Mouse (Mus musculus) intestine, embryonic 16.5 days (tissue): ENCODE results near the gene Ldlrad1. TPM values are rescaled to one million over a fixed set of nuclear protein-coding genes. Genes with fewer than 3 reads are reported as not detected.

Source experiments
- ATAC-seq: fragments of 200-750 bp; cut with Nextera tagmentation; 2 replicates; pipeline ENCODE4 v1.8.0; 2017; ENCODE audit warnings: moderate TSS enrichment, moderate library complexity
- H3K27ac ChIP-seq: fragments of 300-500 bp; sonication (generic); 2 replicates; pipeline ENCODE4 v1.5.1; 2014; ENCODE audit warnings: mild to moderate bottlenecking, low read length
- H3K27me3 ChIP-seq: fragments of 300-500 bp; sonication (generic); replicated peaks from 2 replicates; pipeline ENCODE4 v1.6.1; 2014; ENCODE audit warnings: low read length, control low read depth, mixed read lengths; ENCODE audit not compliant: control insufficient read depth, insufficient read depth
- H3K36me3 ChIP-seq: fragments of 300-500 bp; sonication (generic); 2 replicates; pipeline ENCODE4 v1.6.1; 2014; ENCODE audit warnings: low read length, control low read depth; ENCODE audit not compliant: control insufficient read depth, insufficient read depth
- H3K4me1 ChIP-seq: fragments of 300-500 bp; sonication (generic); 2 replicates; pipeline ENCODE4 v1.6.1; 2014; ENCODE audit warnings: low read length, control low read depth, mixed read lengths; ENCODE audit not compliant: control insufficient read depth, insufficient read depth
- H3K4me2 ChIP-seq: fragments of 300-500 bp; sonication (generic); 2 replicates; pipeline ENCODE4 v1.6.1; 2014; ENCODE audit warnings: low read depth, low read length, control low read depth
- H3K4me3 ChIP-seq: fragments of 300-500 bp; sonication (generic); 2 replicates; pipeline ENCODE4 v1.5.1; 2014; ENCODE audit warnings: mild to moderate bottlenecking, low read length
- H3K9ac ChIP-seq: fragments of 300-500 bp; sonication (generic); 2 replicates; pipeline ENCODE4 v1.6.1; 2014; ENCODE audit warnings: low read depth, low read length
- H3K9me3 ChIP-seq: fragments of 300-500 bp; sonication (generic); 2 replicates; pipeline ENCODE4 v1.6.1; 2016; ENCODE audit warnings: low read length, control low read depth; ENCODE audit not compliant: control insufficient read depth
- WGBS: fragments of 180-500 bp; shearing (Covaris S2); extraction: QIAGEN DNeasy Blood & Tissue Kit; methylation state at CpG from one replicate; pipeline ENCODE4 v1.1.7; 2014; 5-methylcytosine and 5-hydroxymethylcytosine counted together
- polyA plus RNA-seq: library from polyadenylated mRNA; unstranded; fragments of >200 nt; fragmentation: Nextera tagmentation; extraction: Ambion mirVana; gene quantifications from 2 replicates; pipeline ENCODE4 v1.2.1, GENCODE M21; 2015

Ldlrad1 gene
- polyA plus RNA-seq, 1 experiment from 2014 or later: not detected

DNA sequence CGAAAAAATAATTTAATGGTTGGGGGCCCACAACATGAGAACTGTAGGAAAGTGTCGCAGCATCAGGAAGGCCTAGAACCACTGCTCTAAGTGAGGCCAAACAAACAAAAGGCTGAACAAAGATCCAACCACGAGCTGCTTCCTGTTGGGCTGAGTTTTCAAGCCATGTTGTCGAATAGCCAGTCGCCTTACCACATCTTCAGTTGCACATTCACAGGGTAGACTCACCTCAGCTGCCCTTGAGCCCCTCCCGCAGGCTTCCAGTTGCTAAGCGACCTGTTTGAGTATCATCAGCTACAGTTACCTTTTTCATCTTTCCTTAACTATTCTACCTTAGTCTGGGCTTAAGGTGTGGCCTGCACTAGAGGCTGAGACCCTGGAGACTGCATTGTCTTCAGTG lies 6.0 kb upstream of the Ldlrad1 start:
- Histone ChIP-seq H3K36me3 (peaks cover 6% of the 10 kb centered on the region; the same call in 1 of the 2 replicates), H3K4me1 (no peaks in the 10 kb centered on the region), H3K9ac (no peak overlapping the region), H3K27me3 (no peaks in the 10 kb centered on the region), H3K4me3 (no peak overlapping the region), H3K27ac (no peak overlapping the region), H3K4me2 (no peak overlapping the region), H3K9me3 (no peaks in the 10 kb centered on the region)
- ATAC-seq: no peak
- WGBS: 85% methylated on average over 7 of the region's 7 CpGs

DNA sequence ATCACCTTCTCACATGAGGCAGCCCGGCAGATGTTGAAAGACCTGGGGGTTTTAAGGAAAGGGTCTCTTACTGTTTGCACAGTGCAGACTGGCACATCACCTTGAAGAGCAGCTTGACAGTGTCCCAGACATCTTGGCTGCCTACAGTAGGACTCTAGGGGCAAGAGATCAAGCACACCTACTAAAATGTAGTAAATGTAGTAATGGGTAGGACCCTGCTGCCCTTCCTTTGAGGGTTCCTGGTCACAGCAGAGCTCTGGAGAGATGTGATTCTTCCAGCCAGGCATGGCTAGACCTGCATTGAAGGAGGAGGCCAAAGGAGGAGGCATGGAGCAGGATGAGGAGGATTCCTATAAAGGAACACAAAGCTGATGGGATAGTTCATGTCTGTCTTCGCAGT lies 2.0 kb upstream of the Ldlrad1 start:
- peaks cover 6% of the 10 kb centered on the region; the same call in 1 of the 2 replicates for H3K4me1 ChIP-seq
- H3K4me2 ChIP-seq: no peak overlapping the region
- H3K27ac ChIP-seq: no peak overlapping the region
- no peaks in the 10 kb centered on the region for H3K27me3 ChIP-seq
- no peaks in the 10 kb centered on the region for H3K9me3 ChIP-seq
- H3K9ac ChIP-seq: no peak overlapping the region
- peaks cover 5% of the 10 kb centered on the region; the same call in 1 of the 2 replicates for H3K36me3 ChIP-seq
- ATAC-seq: no peak
- no peak overlapping the region for H3K4me3 ChIP-seq
- WGBS: 97% methylated on average over 2 of the region's 2 CpGs

DNA sequence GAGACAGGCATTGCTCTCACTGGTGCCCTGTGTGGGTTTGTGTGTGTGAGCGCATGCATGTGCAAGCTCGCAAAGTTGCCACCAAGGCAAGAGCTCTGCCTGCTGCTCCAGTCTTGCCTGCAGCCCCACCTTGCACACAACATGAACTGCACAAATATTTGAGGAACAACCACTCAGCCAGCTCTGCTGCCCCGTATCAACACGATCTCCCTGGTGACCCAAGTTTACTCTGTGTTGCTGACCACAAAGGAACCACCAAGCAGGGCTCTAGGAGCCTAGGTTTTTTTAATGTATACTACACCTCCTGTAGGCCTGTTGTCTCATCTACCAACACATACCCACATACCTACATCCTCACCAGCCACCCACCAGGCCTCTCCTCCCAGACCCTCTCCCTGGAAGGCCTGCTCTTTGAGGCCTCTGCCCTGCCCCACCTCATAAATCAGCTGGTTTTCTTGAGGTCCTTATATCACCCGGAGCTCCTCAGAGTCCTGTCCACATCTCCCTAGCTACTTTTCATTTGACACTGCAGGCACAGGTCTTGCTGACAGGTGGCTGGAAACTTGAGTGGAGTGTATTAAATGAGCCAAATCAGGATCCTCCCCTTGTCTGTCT lies 1.6 kb downstream of the Ldlrad1 start:
- Histone ChIP-seq H3K27ac (no peak overlapping the region), H3K9ac (no peak overlapping the region), H3K27me3 (no peaks in the 10 kb centered on the region), H3K4me3 (no peak overlapping the region), H3K36me3 (no peaks in the 10 kb centered on the region), H3K4me1 (peaks cover 9% of the 10 kb centered on the region; the same call in 1 of the 2 replicates), H3K9me3 (no peaks in the 10 kb centered on the region), H3K4me2 (no peak overlapping the region)
- 42% methylated on average over 5 of the region's 5 CpGs for WGBS
- no peak for ATAC-seq

DNA sequence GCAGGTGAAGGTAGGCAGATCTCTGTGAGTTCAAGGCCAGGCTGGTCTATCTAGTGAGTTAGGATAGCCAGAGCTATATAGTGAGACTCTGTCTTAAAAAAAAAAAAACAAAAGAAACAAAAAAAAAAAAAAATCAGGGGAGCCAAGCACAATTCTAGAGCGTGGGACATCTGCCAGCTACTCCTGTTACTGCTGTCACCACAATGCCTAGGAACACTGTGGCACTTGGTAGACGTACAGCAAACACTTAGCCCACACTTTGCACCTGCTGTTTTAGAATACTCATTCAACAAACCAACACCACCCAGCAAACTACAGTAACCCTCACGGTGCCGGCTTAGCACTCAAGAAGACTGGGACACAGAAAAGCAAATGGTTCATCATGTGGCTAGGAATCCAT lies 2.5 kb downstream of the Ldlrad1 start:
- ATAC-seq: no peak
- Histone ChIP-seq H3K9ac (no peak overlapping the region), H3K4me3 (no peak overlapping the region), H3K4me1 (peaks cover 9% of the 10 kb centered on the region; the same call in 1 of the 2 replicates), H3K27me3 (no peaks in the 10 kb centered on the region), H3K9me3 (no peaks in the 10 kb centered on the region), H3K27ac (no peak overlapping the region), H3K4me2 (no peak overlapping the region), H3K36me3 (no peaks in the 10 kb centered on the region)
- WGBS: 80% methylated on average over 4 of the region's 4 CpGs

DNA sequence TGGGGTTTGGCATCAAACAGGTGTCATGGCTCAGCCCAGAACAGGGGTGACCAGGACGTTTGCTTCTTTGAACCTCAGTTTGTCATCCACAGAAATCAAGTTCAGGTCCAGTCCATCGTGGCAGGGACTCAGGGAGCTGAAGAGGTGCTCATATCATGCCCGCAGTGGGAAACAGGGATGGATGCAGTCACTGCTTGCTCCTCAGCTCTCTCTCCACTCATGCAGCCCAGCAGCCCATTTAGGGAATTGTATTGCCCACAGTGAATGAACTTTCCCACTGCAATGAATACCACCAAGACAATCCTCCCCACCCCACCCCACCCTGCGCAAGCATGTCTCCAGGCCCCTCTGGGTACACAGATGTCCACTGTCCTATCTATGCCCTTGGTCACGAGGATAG lies 3.0 kb downstream of the Ldlrad1 start:
- 84% methylated on average over 5 of the region's 5 CpGs for WGBS
- no peak for ATAC-seq
- Histone ChIP-seq H3K27me3 (no peaks in the 10 kb centered on the region), H3K9ac (no peak overlapping the region), H3K36me3 (no peaks in the 10 kb centered on the region), H3K27ac (no peak overlapping the region), H3K4me1 (peaks cover 9% of the 10 kb centered on the region; the same call in 1 of the 2 replicates), H3K9me3 (no peaks in the 10 kb centered on the region), H3K4me3 (no peak overlapping the region), H3K4me2 (no peak overlapping the region)

DNA sequence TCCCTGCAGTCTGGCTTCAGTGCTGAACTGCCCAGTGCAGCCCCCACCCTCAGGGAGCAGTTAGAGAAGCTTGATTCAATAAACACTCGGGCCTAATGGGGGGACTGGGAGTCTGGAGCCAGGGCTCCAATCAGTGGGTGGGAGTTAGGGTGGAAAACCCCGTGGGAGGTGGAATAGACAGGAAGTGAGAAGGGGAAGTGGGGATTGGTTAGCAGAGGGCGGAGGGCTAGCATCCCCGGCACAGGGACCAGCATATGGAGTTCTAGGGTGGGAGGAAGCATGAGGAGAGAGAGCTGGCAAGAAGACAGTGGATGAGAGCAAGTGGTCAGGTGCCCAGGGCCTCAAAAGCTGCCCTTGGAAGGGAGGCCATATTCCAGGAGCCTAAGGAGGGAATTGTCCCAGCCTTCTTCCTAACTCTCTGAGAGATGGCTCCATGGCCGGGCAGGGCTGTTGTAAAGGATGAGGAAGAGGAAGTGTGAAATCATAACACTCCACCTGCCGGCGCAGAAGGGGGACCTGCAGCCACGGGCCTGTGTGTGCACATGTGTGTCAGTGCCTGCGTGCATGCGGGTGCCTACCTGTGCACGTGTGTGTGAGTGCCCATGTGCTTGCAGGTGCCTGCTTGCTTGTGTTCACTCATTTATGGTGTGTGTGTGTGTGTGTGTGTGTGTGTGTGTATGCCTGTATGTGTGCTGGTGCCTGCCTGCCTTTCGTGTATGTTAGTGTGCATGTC lies 4.5 kb downstream of the Ldlrad1 start:
- Histone ChIP-seq H3K4me1 (peaks cover 9% of the 10 kb centered on the region; the same call in 1 of the 2 replicates), H3K27me3 (no peaks in the 10 kb centered on the region), H3K9ac (no peak overlapping the region), H3K9me3 (no peaks in the 10 kb centered on the region), H3K27ac (no peak overlapping the region), H3K4me3 (no peak overlapping the region), H3K4me2 (no peak overlapping the region), H3K36me3 (no peaks in the 10 kb centered on the region)
- no peak for ATAC-seq
- WGBS: 62% methylated on average over 12 of the region's 12 CpGs

DNA sequence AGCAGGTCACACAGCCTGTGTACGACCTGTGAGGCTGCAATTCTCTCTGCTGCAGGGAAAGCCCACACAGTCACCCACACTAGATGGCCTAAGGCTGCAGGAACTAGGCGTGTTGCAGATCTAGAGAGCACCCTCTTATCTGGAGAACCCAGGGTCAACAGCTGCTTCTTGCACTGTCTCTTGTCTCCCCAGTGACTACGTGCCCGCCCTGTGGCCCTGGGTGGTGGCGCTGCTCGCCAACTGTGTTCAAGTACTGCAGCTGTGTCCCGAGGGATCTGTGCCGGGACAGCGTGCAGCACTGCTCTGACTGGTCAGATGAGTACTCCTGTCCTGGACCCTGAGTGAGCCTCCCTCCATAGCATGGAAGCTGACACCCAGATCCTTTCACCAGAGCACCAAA lies 8.6 kb downstream of the Ldlrad1 start:
- Histone ChIP-seq H3K4me3 (no peak overlapping the region), H3K27me3 (no peaks in the 10 kb centered on the region), H3K4me2 (no peak overlapping the region), H3K36me3 (no peaks in the 10 kb centered on the region), H3K9ac (no peak overlapping the region), H3K4me1 (peaks cover 2% of the 10 kb centered on the region; the same call in 1 of the 2 replicates), H3K9me3 (no peaks in the 10 kb centered on the region), H3K27ac (no peak overlapping the region)
- 69% methylated on average over 9 of the region's 9 CpGs for WGBS
- peak; percentile 73 for ATAC-seq

DNA sequence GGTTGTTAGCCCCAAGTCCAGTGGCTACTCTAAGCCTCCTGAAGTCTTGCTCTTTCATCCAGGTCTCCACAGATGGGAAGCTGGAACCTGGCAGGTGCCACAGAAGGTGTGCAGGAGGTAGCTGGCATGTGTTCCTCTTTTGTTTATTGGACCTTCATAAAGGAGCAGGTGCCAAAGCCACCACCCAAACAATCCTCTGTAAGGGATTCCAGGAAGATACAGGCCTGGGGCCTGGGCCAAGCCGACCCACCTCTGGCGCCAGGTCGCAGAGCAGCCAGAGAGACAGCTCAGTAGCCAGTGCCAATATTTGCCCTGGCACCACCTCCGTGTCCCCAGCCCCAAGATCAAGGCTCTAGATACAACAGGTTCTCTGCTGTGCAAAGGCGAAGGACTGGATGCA lies 12.5 kb downstream of the Ldlrad1 start:
- H3K9me3 ChIP-seq: no peaks in the 10 kb centered on the region
- 82% methylated on average over 5 of the region's 5 CpGs for WGBS
- ATAC-seq: no peak

DNA sequence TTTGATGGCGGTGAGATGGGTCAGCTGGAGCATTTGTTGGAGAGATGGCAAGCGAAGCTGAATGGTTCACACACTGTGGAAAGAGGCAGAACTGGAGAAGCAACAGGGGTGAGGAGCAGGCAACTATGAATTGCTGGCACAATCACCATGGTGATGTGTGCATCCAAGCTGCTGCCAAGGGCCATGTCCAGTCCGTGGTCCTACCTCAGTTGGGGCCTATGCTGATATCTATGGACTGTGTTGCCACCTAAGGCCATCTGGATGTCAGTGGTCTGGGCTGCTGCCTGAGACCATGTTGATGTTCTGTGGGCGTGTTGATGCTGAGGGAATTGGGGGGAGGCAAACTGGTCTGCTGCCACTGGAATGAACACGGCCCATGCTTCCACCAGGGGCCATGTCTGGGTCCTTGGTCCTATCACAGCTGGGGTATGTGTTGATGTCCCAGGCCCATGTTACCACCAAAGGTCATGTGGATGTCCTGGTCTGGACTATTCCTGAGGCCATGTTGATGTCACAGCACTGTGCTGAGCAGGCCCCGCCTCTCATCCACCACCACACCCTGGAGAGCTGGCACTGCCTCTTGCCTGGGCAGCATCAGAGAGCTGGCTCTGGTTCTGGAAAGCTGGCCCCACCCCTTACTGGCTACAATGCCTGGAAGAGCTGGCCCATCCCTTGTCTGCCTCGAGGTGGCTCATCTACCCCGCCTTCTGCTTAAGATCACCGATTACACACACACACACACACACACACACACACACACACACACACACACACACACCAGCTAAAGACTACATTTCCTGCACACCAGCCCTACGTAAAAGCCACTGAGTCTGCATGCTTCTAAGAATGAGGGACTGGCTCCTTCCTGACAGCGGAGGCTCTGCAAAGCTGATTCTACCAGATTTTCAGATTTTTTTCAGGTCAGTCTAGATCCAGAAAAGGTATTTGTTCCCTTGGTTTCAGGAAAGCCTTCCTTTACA lies 14.5 kb downstream of the Ldlrad1 start:
- ATAC-seq: peak; percentile 38

More for the DNA sequence above, 12.5 kb downstream of the Ldlrad1 start:
- Histone ChIP-seq H3K9ac (no peak overlapping the region), H3K27ac (no peak overlapping the region), H3K4me3 (no peak overlapping the region), H3K4me1 (no peaks in the 10 kb centered on the region), H3K36me3 (no peaks in the 10 kb centered on the region), H3K4me2 (no peak overlapping the region), H3K27me3 (no peaks in the 10 kb centered on the region)

More for the DNA sequence above, 14.5 kb downstream of the Ldlrad1 start:
- H3K9ac ChIP-seq: no peak overlapping the region
- no peak overlapping the region for H3K4me2 ChIP-seq
- WGBS: 70% methylated on average over 11 of the region's 11 CpGs
- H3K4me1 ChIP-seq: no peaks in the 10 kb centered on the region
- H3K4me3 ChIP-seq: no peak overlapping the region
- H3K9me3 ChIP-seq: no peaks in the 10 kb centered on the region
- H3K27me3 ChIP-seq: no peaks in the 10 kb centered on the region
- no peak overlapping the region for H3K27ac ChIP-seq
- H3K36me3 ChIP-seq: no peaks in the 10 kb centered on the region
